Mouse (Mus musculus) midbrain, embryonic 11.5 days (tissue): ENCODE data around the gene 1700067P10Rik. TPM values are rescaled to one million over a fixed set of nuclear protein-coding genes. Genes with fewer than 3 reads are reported as not detected.
A peak's percentile ranks its signal among the peaks of the same experiment; 100 is the strongest.

Source experiments
- ATAC-seq: fragments of 200-750 bp; cut with Nextera tagmentation; 2 replicates; pipeline ENCODE4 v1.8.0; 2017; ENCODE audit warnings: moderate TSS enrichment, moderate library complexity; ENCODE audit not compliant: low FRiP score
- DNase-seq: peaks from one replicate; pipeline ENCODE4 v3.0.0; 2015; ENCODE audit warnings: low spot score; ENCODE audit errors: missing footprints
- H3K27ac ChIP-seq: fragments of 300-500 bp; sonication (generic); 2 replicates; pipeline ENCODE4 v1.5.1; 2014; ENCODE audit warnings: low read depth, low read length
- H3K27me3 ChIP-seq: fragments of 300-500 bp; sonication (generic); 2 replicates; pipeline ENCODE4 v1.6.1; 2014; ENCODE audit warnings: mild to moderate bottlenecking, low read length, moderate library complexity, mixed read lengths; ENCODE audit not compliant: control insufficient read depth, insufficient read depth
- H3K36me3 ChIP-seq: fragments of 300-500 bp; sonication (generic); 2 replicates; pipeline ENCODE4 v1.6.1; 2014; ENCODE audit warnings: mild to moderate bottlenecking, low read length, moderate library complexity, mixed read lengths; ENCODE audit not compliant: control insufficient read depth, insufficient read depth
- H3K4me1 ChIP-seq: fragments of 300-500 bp; sonication (generic); 2 replicates; pipeline ENCODE4 v1.6.1; 2014; ENCODE audit warnings: low read length; ENCODE audit not compliant: control insufficient read depth, insufficient read depth
- H3K4me2 ChIP-seq: fragments of 300-500 bp; sonication (generic); 2 replicates; pipeline ENCODE4 v1.6.1; 2014; ENCODE audit warnings: mild to moderate bottlenecking, moderate library complexity
- H3K4me3 ChIP-seq: fragments of 300-500 bp; sonication (generic); 2 replicates; pipeline ENCODE4 v1.5.1; 2014; ENCODE audit warnings: low read depth, low read length
- H3K9ac ChIP-seq: fragments of 300-500 bp; sonication (generic); 2 replicates; pipeline ENCODE4 v1.6.1; 2014; ENCODE audit warnings: low read length
- H3K9me3 ChIP-seq: fragments of 300-500 bp; sonication (generic); 2 replicates; pipeline ENCODE4 v1.6.1; 2016; ENCODE audit warnings: low read length; ENCODE audit not compliant: control insufficient read depth
- WGBS: fragments of 180-500 bp; shearing (Covaris S2); extraction: QIAGEN DNeasy Blood & Tissue Kit; methylation state at CpG from one replicate; pipeline ENCODE4 v1.1.7; 2014; 5-methylcytosine and 5-hydroxymethylcytosine counted together
- polyA plus RNA-seq: library from polyadenylated mRNA; unstranded; fragments of >200 nt; fragmentation: Nextera tagmentation; extraction: Ambion mirVana; gene quantifications from 2 replicates; pipeline ENCODE4 v1.2.1, GENCODE M21; 2014

Gene 1700067P10Rik
- polyA plus RNA-seq, 1 experiment from 2014 or later: not detected

DNA sequence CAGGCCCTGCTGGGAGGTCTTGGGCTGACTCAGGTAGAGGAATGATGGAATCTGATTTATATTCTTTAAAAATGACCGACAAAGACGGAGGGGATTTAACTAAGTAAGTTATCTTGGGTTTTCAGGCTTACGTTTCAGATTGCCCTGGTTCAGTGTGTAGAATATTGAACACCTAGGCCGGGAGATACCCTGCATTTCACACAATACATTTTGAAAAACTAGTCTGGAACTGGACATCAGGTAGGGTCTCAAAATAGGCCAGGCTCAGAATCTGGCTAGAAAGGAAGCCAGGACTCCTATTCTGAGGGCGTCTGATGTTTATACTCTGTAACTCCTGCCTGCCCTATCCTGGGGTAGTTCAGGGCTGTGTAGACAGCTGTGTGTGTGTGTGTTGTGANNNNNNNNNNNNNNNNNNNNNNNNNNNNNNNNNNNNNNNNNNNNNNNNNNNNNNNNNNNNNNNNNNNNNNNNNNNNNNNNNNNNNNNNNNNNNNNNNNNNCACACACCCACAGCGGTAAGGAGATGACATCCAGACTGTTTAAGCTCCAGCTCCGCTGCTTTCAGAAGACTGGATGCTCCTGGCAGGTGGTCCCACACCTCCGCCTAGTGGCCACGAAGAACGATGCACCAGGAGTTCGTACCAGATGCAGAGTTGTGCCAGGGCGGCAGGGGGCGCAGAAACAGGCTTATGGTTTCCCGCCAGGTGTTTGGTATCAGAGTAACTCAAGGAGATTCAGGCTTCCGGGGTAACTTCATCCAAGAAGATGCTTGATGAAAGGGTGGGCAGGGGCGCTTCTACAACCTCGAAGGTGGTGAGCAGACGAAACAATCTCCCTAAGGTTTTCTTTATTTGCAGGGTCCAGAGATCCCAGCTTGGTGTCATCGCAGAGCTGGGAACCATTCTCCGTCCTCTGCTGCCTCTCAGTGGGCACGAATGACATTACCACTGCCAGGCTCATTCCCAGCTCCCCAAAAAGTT is 11.6 kb downstream of the 1700067P10Rik start:
- Histone ChIP-seq H3K9me3 (no peaks in the 10 kb centered on the region), H3K4me1 (peaks cover 25% of the 10 kb centered on the region), H3K4me2 (peak overlapping the region; percentile 32; the same call in 1 of the 2 replicates), H3K27ac (no peak overlapping the region), H3K36me3 (no peaks in the 10 kb centered on the region), H3K4me3 (no peak overlapping the region), H3K27me3 (peaks cover 36% of the 10 kb centered on the region), H3K9ac (no peak overlapping the region)
- peak; percentile 99 for DNase-seq
- 12% methylated on average over 21 of the region's 21 CpGs for WGBS
- peak; percentile 64 for ATAC-seq

DNA sequence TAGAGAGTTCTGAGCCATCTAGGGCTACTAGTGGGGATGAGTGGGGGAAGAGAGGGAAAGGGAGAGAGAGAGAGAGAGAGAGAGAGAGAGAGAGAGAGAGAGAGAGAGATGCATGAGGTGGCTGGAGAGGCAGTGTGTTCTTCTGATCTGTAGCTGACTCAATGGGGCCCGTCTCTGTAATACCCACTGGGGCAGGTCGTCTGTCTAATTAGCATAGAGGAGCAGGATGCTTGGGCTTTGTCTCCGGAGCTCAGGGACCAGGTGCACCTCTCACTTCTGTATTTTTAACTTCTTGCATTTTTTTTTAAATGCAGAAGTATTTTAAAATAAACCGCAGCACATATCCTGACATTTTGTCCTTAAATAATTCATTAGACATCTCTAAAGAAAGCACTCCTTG is 18.2 kb downstream of the 1700067P10Rik start:
- 55% methylated on average over 4 of the region's 4 CpGs for WGBS
- Histone ChIP-seq H3K4me3 (no peak overlapping the region), H3K27me3 (no peaks in the 10 kb centered on the region), H3K9me3 (no peaks in the 10 kb centered on the region), H3K4me1 (no peaks in the 10 kb centered on the region), H3K27ac (no peak overlapping the region), H3K4me2 (no peak overlapping the region), H3K36me3 (no peaks in the 10 kb centered on the region), H3K9ac (no peak overlapping the region)
- DNase-seq: no peak
- ATAC-seq: no peak

GRCm38 (mm10) chr17:48107862-48108261 is 18.7 kb downstream of the 1700067P10Rik start:
- Histone ChIP-seq H3K27me3 (no peaks in the 10 kb centered on the region), H3K9ac (no peak overlapping the region), H3K4me3 (no peak overlapping the region), H3K27ac (no peak overlapping the region), H3K36me3 (no peaks in the 10 kb centered on the region), H3K4me1 (no peaks in the 10 kb centered on the region), H3K9me3 (no peaks in the 10 kb centered on the region), H3K4me2 (no peak overlapping the region)
- 46% methylated on average over 6 of the region's 6 CpGs for whole genome bisulfite sequencing
- no peak for ATAC-seq
- DNase-seq: no peak

- 73% methylated on average over 3 of the region's 3 CpGs for WGBS
- H3K4me3 ChIP-seq: no peak overlapping the region
- ATAC-seq (no peak), DNase-seq (no peak)
- no peak overlapping the region for H3K4me2 ChIP-seq
- H3K27ac ChIP-seq: no peak overlapping the region
- H3K27me3 ChIP-seq: no peaks in the 10 kb centered on the region
- H3K9ac ChIP-seq: no peak overlapping the region
- no peaks in the 10 kb centered on the region for H3K9me3 ChIP-seq
- no peaks in the 10 kb centered on the region for H3K4me1 ChIP-seq
- H3K36me3 ChIP-seq: no peaks in the 10 kb centered on the region
Observed at GRCm38 (mm10) chr17:48108520-48108919, 19.4 kb downstream of the 1700067P10Rik start.

DNA sequence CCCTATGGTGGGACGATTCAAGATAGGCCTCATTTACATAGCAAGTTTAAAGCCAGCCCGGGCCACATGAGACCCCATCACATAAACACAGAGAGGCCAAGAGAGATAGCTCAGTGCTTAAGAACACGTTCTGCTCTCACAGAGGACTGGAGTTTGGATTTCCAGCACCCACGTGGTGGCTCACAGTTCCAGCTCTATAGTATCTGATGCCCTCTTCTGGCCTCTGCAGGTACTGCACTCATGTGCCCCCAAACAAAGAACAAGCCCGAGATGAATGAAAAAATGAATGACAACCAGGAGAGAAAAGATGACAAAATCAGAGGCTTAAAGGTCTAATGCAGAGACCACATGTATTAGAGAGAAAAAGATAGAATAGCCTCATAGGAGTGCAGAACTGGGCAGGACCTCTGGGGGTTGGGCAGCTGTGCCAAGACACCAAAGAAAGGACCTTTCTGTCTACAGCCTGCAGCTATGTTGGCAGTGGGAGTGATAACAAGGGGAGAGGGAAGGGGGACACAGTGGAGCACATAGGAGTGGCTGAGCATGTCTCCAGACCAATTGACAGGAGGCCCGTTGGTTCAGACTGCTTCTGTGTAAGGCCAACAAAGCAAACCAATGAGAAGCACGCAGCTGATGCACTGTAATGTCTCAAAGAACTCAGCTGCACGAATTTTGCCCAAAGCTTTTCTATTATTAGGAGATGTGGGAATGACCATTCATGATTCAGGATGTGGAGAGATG is 21.6 kb downstream of the 1700067P10Rik start:
- no peak for ATAC-seq
- Histone ChIP-seq H3K27ac (no peak overlapping the region), H3K9ac (no peak overlapping the region), H3K9me3 (peaks cover 2% of the 10 kb centered on the region; the same call in 1 of the 2 replicates), H3K36me3 (no peaks in the 10 kb centered on the region), H3K4me3 (no peak overlapping the region), H3K27me3 (no peaks in the 10 kb centered on the region), H3K4me2 (no peak overlapping the region), H3K4me1 (no peaks in the 10 kb centered on the region)
- 50% methylated on average over 8 of the region's 8 CpGs for WGBS
- peak; percentile 89 for DNase-seq

DNA sequence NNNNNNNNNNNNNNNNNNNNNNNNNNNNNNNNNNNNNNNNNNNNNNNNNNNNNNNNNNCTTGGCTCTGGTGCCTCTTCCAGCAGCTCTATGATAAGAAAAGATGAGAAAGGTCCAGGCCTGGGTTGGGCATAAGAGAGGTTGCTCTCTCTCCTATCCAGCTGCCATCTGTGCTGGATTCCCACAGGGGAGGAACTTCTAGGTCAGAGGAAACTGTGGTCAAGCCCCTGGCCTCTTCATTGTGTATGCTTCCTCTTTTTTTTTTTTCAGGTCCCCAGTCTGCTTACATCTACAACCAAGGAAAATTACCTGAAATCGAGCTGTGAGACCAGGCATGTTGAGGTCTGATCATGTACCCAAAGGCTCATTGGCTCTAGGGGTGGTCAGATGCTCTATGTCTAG is 29.5 kb downstream of the 1700067P10Rik start:
- no peak overlapping the region for H3K27ac ChIP-seq
- H3K9me3 ChIP-seq: peaks cover 2% of the 10 kb centered on the region; the same call in 1 of the 2 replicates
- 60% methylated on average over 1 of the region's 1 CpGs for WGBS
- no peaks in the 10 kb centered on the region; the same call in 1 of the 2 replicates for H3K4me1 ChIP-seq
- no peak overlapping the region for H3K4me2 ChIP-seq
- H3K36me3 ChIP-seq: no peaks in the 10 kb centered on the region
- no peak overlapping the region for H3K4me3 ChIP-seq
- DNase-seq (peak; percentile 44), ATAC-seq (no peak)
- H3K27me3 ChIP-seq: no peaks in the 10 kb centered on the region
- no peak overlapping the region for H3K9ac ChIP-seq

- Histone ChIP-seq H3K4me2 (no peak overlapping the region), H3K36me3 (no peaks in the 10 kb centered on the region), H3K9me3 (no peaks in the 10 kb centered on the region), H3K27ac (no peak overlapping the region), H3K9ac (no peak overlapping the region), H3K4me1 (no peaks in the 10 kb centered on the region; the same call in 1 of the 2 replicates), H3K27me3 (no peaks in the 10 kb centered on the region), H3K4me3 (no peak overlapping the region)
- 23% methylated on average over 3 of the region's 3 CpGs for WGBS
- peak; percentile 99 for DNase-seq
- ATAC-seq: peak; percentile 48; the same call in 1 of the 2 replicates
Observed at GRCm38 (mm10) chr17:48119656-48120055, 30.5 kb downstream of the 1700067P10Rik start.

DNA sequence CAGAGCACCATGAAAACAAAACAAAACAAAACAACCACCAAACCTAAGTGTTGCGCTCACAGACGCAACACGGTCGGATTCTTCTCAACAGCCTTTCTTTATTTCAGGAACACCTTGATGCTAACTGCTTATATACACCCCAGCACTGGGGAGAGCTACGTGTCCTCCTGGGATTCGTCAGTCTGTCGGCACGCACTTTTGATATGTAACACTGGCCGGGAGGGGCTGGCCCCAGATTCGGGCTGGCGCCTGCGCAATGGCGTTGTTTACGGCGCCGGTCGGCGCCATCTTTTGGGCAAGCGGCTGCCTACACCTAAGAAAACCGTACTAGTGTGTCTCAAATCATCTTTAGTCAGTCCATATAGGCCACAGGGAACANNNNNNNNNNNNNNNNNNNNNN is 31.3 kb downstream of the 1700067P10Rik start:
- H3K36me3 ChIP-seq: no peaks in the 10 kb centered on the region
- no peak overlapping the region for H3K9ac ChIP-seq
- H3K4me1 ChIP-seq: no peaks in the 10 kb centered on the region; the same call in 1 of the 2 replicates
- ATAC-seq (no peak), DNase-seq (no peak)
- H3K9me3 ChIP-seq: no peaks in the 10 kb centered on the region
- H3K4me3 ChIP-seq: no peak overlapping the region
- no peaks in the 10 kb centered on the region for H3K27me3 ChIP-seq
- 92% methylated on average over 20 of the region's 20 CpGs for WGBS
- no peak overlapping the region for H3K4me2 ChIP-seq
- H3K27ac ChIP-seq: no peak overlapping the region

GRCm38 (mm10) chr17:48132810-48133209 is 43.7 kb downstream of the 1700067P10Rik start:
- WGBS: 96% methylated on average over 2 of the region's 2 CpGs

More at GRCm38 (mm10) chr17:48132810-48133209, 43.7 kb downstream of the 1700067P10Rik start:
- DNase-seq: no peak
- Histone ChIP-seq H3K4me1 (no peaks in the 10 kb centered on the region), H3K27me3 (no peaks in the 10 kb centered on the region), H3K4me3 (no peak overlapping the region), H3K36me3 (no peaks in the 10 kb centered on the region), H3K4me2 (no peak overlapping the region), H3K9me3 (no peaks in the 10 kb centered on the region), H3K9ac (no peak overlapping the region), H3K27ac (no peak overlapping the region)
- ATAC-seq: no peak
